Mouse (Mus musculus): ENCODE measurements around the gene Gbx1. TPM values are rescaled to one million over a fixed set of nuclear protein-coding genes. Genes with fewer than 3 reads are reported as not detected.

Gene Gbx1
- total and polyA plus RNA-seq, 2 experiments from 2014 or later = 4.1 to 6.5 TPM

DNA sequence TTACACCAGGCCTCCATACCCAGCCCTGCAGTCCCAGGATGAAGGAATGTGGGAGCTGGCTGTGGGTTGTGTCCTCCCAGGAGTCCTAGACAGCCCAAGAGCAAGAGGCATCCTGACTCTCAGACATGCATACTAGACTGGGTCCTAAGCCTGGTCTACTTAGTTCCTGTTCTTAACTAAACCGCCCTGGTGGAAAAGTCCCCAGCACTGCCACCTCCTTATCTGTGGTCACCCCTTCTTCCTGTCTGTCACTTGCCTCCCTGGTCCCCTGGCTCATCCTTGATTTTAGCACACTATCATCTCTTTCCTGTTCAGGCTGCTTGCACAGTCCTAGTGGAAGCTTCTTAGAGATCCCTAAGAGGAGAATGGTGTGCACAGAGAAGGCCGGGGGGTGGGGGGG, 21.5 kb downstream of the Gbx1 start:
- 54% methylated on average over 2 of the region's 2 CpGs for WGBS
- no peaks in the 10 kb centered on the region for H3K4me1 ChIP-seq (ENCODE audit: insufficient read depth, low read length)
- H3K9me3 ChIP-seq (ENCODE audit: low read length) = no peaks in the 10 kb centered on the region
- H3K27ac ChIP-seq = no peak overlapping the region
- ATAC-seq = no peak
- no peak overlapping the region for H3K4me3 ChIP-seq (ENCODE audit: low read length)
- no peak for TF ChIP-seq CTCF (IDR thresholded peaks at IDR 0.05; ENCODE audit: low read depth)
- H3K9ac ChIP-seq (replicated peaks; ENCODE audit: low read length) = no peak overlapping the region
- peaks cover 13% of the 10 kb centered on the region; the same call in 1 of the 2 replicates for H3K36me3 ChIP-seq (ENCODE audit: insufficient read depth, low read length)
- H3K4me2 ChIP-seq (ENCODE audit: low read depth, low read length) = no peak overlapping the region
- no peak for DNase-seq (ENCODE audit: low spot score)
- no peaks in the 10 kb centered on the region for H3K27me3 ChIP-seq (ENCODE audit: insufficient read depth, low read length)

DNA sequence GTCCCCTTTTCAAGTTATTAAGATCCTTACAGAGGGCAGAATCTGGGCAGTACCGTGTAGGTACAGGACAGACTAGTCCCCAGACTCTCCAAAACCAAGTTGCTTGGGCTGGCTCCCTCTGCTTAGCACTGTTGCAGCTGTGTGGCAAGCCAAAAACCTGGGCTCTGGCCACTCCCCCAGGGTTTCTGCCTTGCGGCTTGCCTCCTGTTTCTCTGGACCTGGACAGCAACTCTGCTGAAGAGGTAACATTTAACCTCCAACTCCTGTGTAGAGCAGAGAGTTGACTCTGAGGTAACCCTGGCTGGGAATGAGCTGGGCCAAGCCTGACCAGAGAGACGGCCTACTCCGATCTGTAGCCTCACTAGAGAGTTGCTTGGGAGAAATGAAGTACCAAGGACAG, 24.2 kb downstream of the Gbx1 start:
- 74% methylated on average over 4 of the region's 4 CpGs for WGBS
- Histone ChIP-seq H3K4me2 (ENCODE audit: low read depth, low read length) (no peak overlapping the region), H3K27ac (no peak overlapping the region), H3K4me3 (ENCODE audit: low read length) (no peak overlapping the region), H3K36me3 (ENCODE audit: insufficient read depth, low read length) (peaks cover 32% of the 10 kb centered on the region; the same call in 1 of the 2 replicates), H3K27me3 (ENCODE audit: insufficient read depth, low read length) (no peaks in the 10 kb centered on the region), H3K9ac (replicated peaks; ENCODE audit: low read length) (no peak overlapping the region), H3K9me3 (ENCODE audit: low read length) (no peaks in the 10 kb centered on the region), H3K4me1 (ENCODE audit: insufficient read depth, low read length) (no peaks in the 10 kb centered on the region)
- DNase-seq (ENCODE audit: low spot score) (no peak), ATAC-seq (no peak)
- TF ChIP-seq CTCF (IDR thresholded peaks at IDR 0.05; ENCODE audit: low read depth) = no peak

DNA sequence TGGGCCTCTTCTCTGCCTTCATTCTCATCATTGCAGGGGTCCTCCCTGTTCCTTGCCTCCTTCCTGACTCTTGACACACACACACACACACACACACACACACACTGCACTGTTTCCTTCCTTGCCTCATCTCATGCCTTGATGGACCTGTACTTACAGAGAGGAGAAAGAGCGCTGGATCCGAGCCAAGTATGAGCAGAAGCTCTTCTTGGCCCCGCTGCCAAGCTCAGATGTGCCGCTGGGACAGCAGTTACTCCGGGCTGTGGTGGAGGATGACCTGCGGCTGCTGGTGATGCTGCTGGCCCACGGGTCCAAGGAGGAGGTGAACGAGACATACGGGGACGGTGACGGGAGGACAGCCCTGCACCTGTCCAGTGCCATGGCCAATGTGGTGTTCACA, 26.2 kb downstream of the Gbx1 start:
- WGBS = 47% methylated on average over 11 of the region's 11 CpGs
- no peak overlapping the region for H3K27ac ChIP-seq
- ATAC-seq = peak; percentile 24
- no peaks in the 10 kb centered on the region for H3K27me3 ChIP-seq (ENCODE audit: insufficient read depth, low read length)
- no peaks in the 10 kb centered on the region for H3K9me3 ChIP-seq (ENCODE audit: low read length)
- no peak for TF ChIP-seq CTCF (IDR thresholded peaks at IDR 0.05; ENCODE audit: low read depth)
- DNase-seq (ENCODE audit: low spot score) = peak; percentile 83
- H3K9ac ChIP-seq (replicated peaks; ENCODE audit: low read length) = no peak overlapping the region
- H3K4me1 ChIP-seq (ENCODE audit: insufficient read depth, low read length) = no peaks in the 10 kb centered on the region
- no peak overlapping the region for H3K4me3 ChIP-seq (ENCODE audit: low read length)
- no peak overlapping the region for H3K4me2 ChIP-seq (ENCODE audit: low read depth, low read length)
- peaks cover 37% of the 10 kb centered on the region; the same call in 1 of the 2 replicates for H3K36me3 ChIP-seq (ENCODE audit: insufficient read depth, low read length)

DNA sequence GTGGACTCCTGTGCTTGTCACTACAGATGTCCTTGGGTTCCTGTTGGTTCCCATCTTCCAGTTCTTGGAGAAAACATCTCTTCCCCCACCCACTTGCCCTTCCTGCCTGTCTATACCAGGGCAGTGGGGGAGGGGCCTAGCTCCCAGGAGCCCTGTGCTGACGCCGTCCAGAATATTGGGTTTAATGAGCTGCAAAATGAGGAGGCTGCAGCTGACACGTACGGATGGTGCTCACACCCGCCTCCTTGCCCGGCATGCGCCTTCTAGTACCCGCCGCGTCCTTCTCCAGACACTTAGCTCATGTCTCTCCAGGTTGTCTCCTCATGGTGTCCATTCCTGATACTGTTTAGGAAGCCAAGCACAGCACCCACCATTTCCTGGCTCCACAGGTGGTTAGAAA, 27.9 kb downstream of the Gbx1 start:
- no peak overlapping the region for H3K4me3 ChIP-seq (ENCODE audit: low read length)
- no peaks in the 10 kb centered on the region for H3K27me3 ChIP-seq (ENCODE audit: insufficient read depth, low read length)
- no peaks in the 10 kb centered on the region for H3K4me1 ChIP-seq (ENCODE audit: insufficient read depth, low read length)
- TF ChIP-seq CTCF (IDR thresholded peaks at IDR 0.05; ENCODE audit: low read depth) = no peak
- H3K36me3 ChIP-seq (ENCODE audit: insufficient read depth, low read length) = peaks cover 37% of the 10 kb centered on the region; the same call in 1 of the 2 replicates
- ATAC-seq (no peak), DNase-seq (ENCODE audit: low spot score) (no peak)
- H3K27ac ChIP-seq = no peak overlapping the region
- H3K9ac ChIP-seq (replicated peaks; ENCODE audit: low read length) = no peak overlapping the region
- 40% methylated on average over 10 of the region's 10 CpGs for whole genome bisulfite sequencing
- H3K9me3 ChIP-seq (ENCODE audit: low read length) = no peaks in the 10 kb centered on the region
- H3K4me2 ChIP-seq (ENCODE audit: low read depth, low read length) = no peak overlapping the region

DNA sequence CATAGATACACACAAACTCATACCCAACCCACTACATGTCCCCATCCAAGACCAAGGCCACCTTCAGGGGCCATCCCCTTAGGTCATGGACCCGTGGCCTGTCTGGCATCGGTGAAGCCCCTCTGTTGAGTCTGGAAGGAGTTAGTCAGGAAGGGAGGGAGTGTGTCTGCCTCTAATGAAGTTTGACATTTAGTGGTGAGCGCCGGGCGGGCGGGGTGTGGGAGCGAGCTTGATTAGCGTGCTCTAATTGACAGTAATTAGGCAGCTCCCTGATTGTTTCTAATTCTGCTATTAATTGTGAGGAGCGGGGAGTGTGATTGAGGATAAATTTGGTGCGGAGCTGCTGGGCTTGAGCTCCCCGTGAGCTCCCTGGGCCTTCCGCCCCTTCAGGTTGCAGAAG, 29.5 kb downstream of the Gbx1 start:
- WGBS = 55% methylated on average over 12 of the region's 12 CpGs
- DNase-seq (ENCODE audit: low spot score) = peak; percentile 48
- no peak for TF ChIP-seq CTCF (IDR thresholded peaks at IDR 0.05; ENCODE audit: low read depth)
- Histone ChIP-seq H3K4me2 (ENCODE audit: low read depth, low read length) (no peak overlapping the region), H3K27me3 (ENCODE audit: insufficient read depth, low read length) (no peaks in the 10 kb centered on the region), H3K9me3 (ENCODE audit: low read length) (no peaks in the 10 kb centered on the region), H3K4me1 (ENCODE audit: insufficient read depth, low read length) (no peaks in the 10 kb centered on the region), H3K36me3 (ENCODE audit: insufficient read depth, low read length) (peaks cover 46% of the 10 kb centered on the region; the same call in 1 of the 2 replicates), H3K4me3 (ENCODE audit: low read length) (no peak overlapping the region), H3K27ac (no peak overlapping the region), H3K9ac (replicated peaks; ENCODE audit: low read length) (no peak overlapping the region)
- ATAC-seq = no peak

DNA sequence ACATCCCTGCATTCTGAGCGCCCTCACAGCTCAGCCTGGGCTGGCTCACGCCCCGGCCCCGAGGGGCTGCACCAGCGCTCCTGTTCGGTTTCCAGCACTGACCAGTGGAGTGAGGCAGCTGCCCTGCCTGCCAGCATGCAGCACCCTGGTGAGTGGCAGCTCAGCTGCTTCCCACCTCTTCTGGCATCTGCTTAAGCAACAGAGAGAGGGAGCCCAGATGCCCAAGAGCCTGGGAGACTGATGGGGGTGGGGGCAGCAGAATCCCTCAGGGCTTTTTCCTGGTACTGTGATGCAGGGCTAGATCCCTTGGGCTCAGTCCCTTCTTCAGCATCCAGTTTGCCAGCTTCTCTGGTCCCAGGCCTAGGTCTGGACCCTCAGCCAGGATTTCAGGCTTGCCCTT, 30.2 kb downstream of the Gbx1 start:
- Histone ChIP-seq H3K27ac (no peak overlapping the region), H3K9me3 (ENCODE audit: low read length) (no peaks in the 10 kb centered on the region), H3K4me1 (ENCODE audit: insufficient read depth, low read length) (no peaks in the 10 kb centered on the region), H3K27me3 (ENCODE audit: insufficient read depth, low read length) (no peaks in the 10 kb centered on the region), H3K4me2 (ENCODE audit: low read depth, low read length) (no peak overlapping the region), H3K36me3 (ENCODE audit: insufficient read depth, low read length) (peaks cover 52% of the 10 kb centered on the region; the same call in 1 of the 2 replicates), H3K4me3 (ENCODE audit: low read length) (no peak overlapping the region), H3K9ac (replicated peaks; ENCODE audit: low read length) (no peak overlapping the region)
- DNase-seq (ENCODE audit: low spot score) (no peak), ATAC-seq (no peak)
- 31% methylated on average over 6 of the region's 6 CpGs for WGBS
- no peak for TF ChIP-seq CTCF (IDR thresholded peaks at IDR 0.05; ENCODE audit: low read depth)

DNA sequence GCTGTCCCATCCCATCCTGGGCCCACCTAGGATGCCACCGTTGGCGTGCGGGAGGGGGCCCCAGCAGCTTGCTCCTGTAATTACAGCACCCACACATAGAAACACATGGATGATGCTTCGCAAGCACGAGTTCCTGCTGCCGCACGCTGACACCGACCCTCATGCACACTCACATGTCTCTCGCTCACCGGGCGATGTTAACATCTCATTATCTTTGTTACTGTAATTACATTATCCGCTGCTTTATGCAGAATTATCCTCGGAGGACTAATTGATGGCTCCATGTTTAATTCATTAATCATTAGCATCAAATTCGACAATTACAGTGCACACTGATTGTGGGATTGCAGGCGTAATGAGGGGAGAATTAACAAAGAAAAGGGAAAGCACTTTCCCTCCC, 32.0 kb downstream of the Gbx1 start:
- Histone ChIP-seq H3K4me3 (ENCODE audit: low read length) (no peak overlapping the region), H3K36me3 (ENCODE audit: insufficient read depth, low read length) (peaks cover 52% of the 10 kb centered on the region), H3K9me3 (ENCODE audit: low read length) (no peaks in the 10 kb centered on the region), H3K4me1 (ENCODE audit: insufficient read depth, low read length) (no peaks in the 10 kb centered on the region), H3K9ac (replicated peaks; ENCODE audit: low read length) (no peak overlapping the region), H3K4me2 (ENCODE audit: low read depth, low read length) (no peak overlapping the region), H3K27me3 (ENCODE audit: insufficient read depth, low read length) (no peaks in the 10 kb centered on the region), H3K27ac (no peak overlapping the region)
- TF ChIP-seq CTCF (IDR thresholded peaks at IDR 0.05; ENCODE audit: low read depth) = no peak
- WGBS = 48% methylated on average over 15 of the region's 15 CpGs
- DNase-seq (ENCODE audit: low spot score) = no peak
- no peak for ATAC-seq
